Mouse (Mus musculus) heart, postnatal 0 days (tissue): ENCODE data around the gene Gm17571.

Experiments used
- CTCF ChIP-seq: IDR thresholded peaks from 2 replicates; pipeline ENCODE4 v1.5.1; 2016; ENCODE audit warnings: antibody characterized with exemption, control low read depth, low read depth
- EP300 ChIP-seq: IDR thresholded peaks from 2 replicates; pipeline ENCODE4 v1.6.1; 2016; ENCODE audit warnings: antibody characterized with exemption, low read depth

DNA sequence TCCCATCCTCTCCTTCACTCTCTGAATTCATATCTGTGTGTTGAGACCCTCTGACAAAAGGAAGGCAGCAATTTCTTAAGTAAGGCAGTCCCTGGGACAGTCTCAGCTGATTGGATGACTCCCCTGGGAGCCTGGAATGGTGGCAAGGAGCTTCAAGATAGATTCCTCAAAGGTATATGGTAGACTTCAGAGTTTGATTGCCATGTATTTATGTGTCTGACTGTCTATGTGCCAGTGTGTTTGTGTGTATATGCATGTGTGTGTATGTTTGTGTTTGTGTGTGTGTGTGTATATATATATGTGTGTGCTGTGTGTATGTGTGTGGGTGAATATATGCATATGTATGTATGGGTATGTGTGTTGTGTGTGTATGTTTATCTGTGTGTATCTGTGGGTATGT is 15.8 kb downstream of the Gm17571 start:
- TF ChIP-seq CTCF (no peak), EP300 (no peak)
